In genomic region chr2:116348530-116348914, GRCm38 (mm10) we compare ENCODE assay signal across 20 mouse cellular contexts.
DNase-seq lines count a peak whose midpoint lies in the region; ATAC-seq and TF ChIP-seq lines count a peak whose summit lies in the region.
"Had no signal": no experiment of that assay in that cellular context is flagged by ENCODE, and none has a peak within 500 bp of the region (broad histone marks: within the 10 kb centered on the region; RNA-seq: fewer than 3 reads in every experiment).

No protein-coding gene starts in this region.

- H3K4me2 ChIP-seq in forebrain, embryonic 15.5 days (replicated peaks): no peak overlapping the region
- no peak overlapping the region for H3K4me2 ChIP-seq in forebrain, embryonic 12.5 days
- no peak overlapping the region for H3K4me2 ChIP-seq in limb, embryonic 14.5 days (replicated peaks; ENCODE audit: low read depth, low read length, severe bottlenecking)
- no peak overlapping the region for H3K4me2 ChIP-seq in forebrain, embryonic 16.5 days (ENCODE audit: low read length)
- no peak overlapping the region for H3K4me2 ChIP-seq in kidney, embryonic 15.5 days
- H3K4me2 ChIP-seq: hindbrain, embryonic 15.5 days; liver, embryonic 11.5 days; midbrain, embryonic 13.5 days had no signal

- peak; percentile 39 for DNase-seq in limb, embryonic 14.5 days (ENCODE audit: low spot score)
- no peak for DNase-seq in limb, embryonic 10.5 days (ENCODE audit: low spot score)
- DNase-seq in NIH3T3 (ENCODE audit: low read depth): peak; percentile 54
- DNase-seq: adrenal gland, postnatal 10 days; cerebellum, adult 9-10 months; gastrocnemius, postnatal 25 days; lung, adult 2 months; thymus, adult 2 months had no signal

- WGBS in forebrain, embryonic 15.5 days: 75% methylated on average over 1 of the region's 1 CpGs
- WGBS in forebrain, embryonic 12.5 days: 62% methylated on average over 1 of the region's 1 CpGs
- WGBS in limb, embryonic 14.5 days: 65% methylated on average over 1 of the region's 1 CpGs
- 74% methylated on average over 1 of the region's 1 CpGs for WGBS in limb, embryonic 10.5 days
- WGBS in forebrain, embryonic 16.5 days: 54% methylated on average over 1 of the region's 1 CpGs
- WGBS in kidney, embryonic 15.5 days: 69% methylated on average over 1 of the region's 1 CpGs

- H3K27me3 ChIP-seq in forebrain, embryonic 15.5 days: no peaks in the 10 kb centered on the region
- H3K27me3 ChIP-seq in forebrain, embryonic 12.5 days: no peaks in the 10 kb centered on the region
- H3K27me3 ChIP-seq in limb, embryonic 14.5 days (ENCODE audit: control insufficient read depth, insufficient read depth, low read length): no peaks in the 10 kb centered on the region
- H3K27me3 ChIP-seq in limb, embryonic 10.5 days (ENCODE audit: low read depth, poor library complexity, severe bottlenecking): no peaks in the 10 kb centered on the region
- no peaks in the 10 kb centered on the region for H3K27me3 ChIP-seq in forebrain, embryonic 16.5 days (replicated peaks; ENCODE audit: control insufficient read depth, insufficient read depth, low read length)
- H3K27me3 ChIP-seq in kidney, embryonic 15.5 days: no peaks in the 10 kb centered on the region
- H3K27me3 ChIP-seq: hindbrain, embryonic 15.5 days; midbrain, embryonic 13.5 days had no signal

- no peaks in the 10 kb centered on the region for H3K36me3 ChIP-seq in forebrain, embryonic 15.5 days
- no peaks in the 10 kb centered on the region for H3K36me3 ChIP-seq in forebrain, embryonic 12.5 days (replicated peaks)
- H3K36me3 ChIP-seq in limb, embryonic 14.5 days (ENCODE audit: control insufficient read depth, insufficient read depth, low read length): no peaks in the 10 kb centered on the region
- H3K36me3 ChIP-seq in limb, embryonic 10.5 days: no peaks in the 10 kb centered on the region
- H3K36me3 ChIP-seq in forebrain, embryonic 16.5 days (ENCODE audit: control insufficient read depth, insufficient read depth): no peaks in the 10 kb centered on the region
- H3K36me3 ChIP-seq in kidney, embryonic 15.5 days: no peaks in the 10 kb centered on the region
- H3K36me3 ChIP-seq: G1E; hindbrain, embryonic 15.5 days; midbrain, embryonic 13.5 days had no signal

- TF ChIP-seq POLR2A in limb, embryonic 14.5 days (IDR thresholded peaks at IDR 0.05; ENCODE audit: borderline replicate concordance, extremely low read depth, insufficient read depth, insufficient read length): no peak

- peak; percentile 72 for ATAC-seq in forebrain, embryonic 15.5 days (replicated peaks)
- ATAC-seq in forebrain, embryonic 12.5 days (ENCODE audit: low FRiP score): no peak
- no peak for ATAC-seq in limb, embryonic 14.5 days (ENCODE audit: low FRiP score, low read depth)
- peak; percentile 55 for ATAC-seq in forebrain, embryonic 16.5 days
- ATAC-seq in kidney, embryonic 15.5 days (replicated peaks; ENCODE audit: low FRiP score): no peak
- ATAC-seq: CD4-positive, CD25-positive, alpha-beta regulatory T cell, adult 4 months; intestine, postnatal 0 days; midbrain, embryonic 13.5 days had no signal

- H3K4me1 ChIP-seq in forebrain, embryonic 15.5 days: peaks cover 6% of the 10 kb centered on the region; the same call in 1 of the 2 replicates
- H3K4me1 ChIP-seq in forebrain, embryonic 12.5 days: peaks cover 9% of the 10 kb centered on the region
- H3K4me1 ChIP-seq in limb, embryonic 14.5 days (ENCODE audit: control insufficient read depth, insufficient read depth, low read length): no peaks in the 10 kb centered on the region
- H3K4me1 ChIP-seq in limb, embryonic 10.5 days: no peaks in the 10 kb centered on the region
- no peaks in the 10 kb centered on the region; the same call in 1 of the 2 replicates for H3K4me1 ChIP-seq in forebrain, embryonic 16.5 days (replicated peaks; ENCODE audit: control insufficient read depth, insufficient read depth, low read length)
- H3K4me1 ChIP-seq in kidney, embryonic 15.5 days: no peaks in the 10 kb centered on the region
- H3K4me1 ChIP-seq: hindbrain, embryonic 15.5 days had no signal

- H3K9ac ChIP-seq in forebrain, embryonic 15.5 days (replicated peaks): no peak overlapping the region
- H3K9ac ChIP-seq in forebrain, embryonic 12.5 days: no peak overlapping the region
- H3K9ac ChIP-seq in limb, embryonic 14.5 days (ENCODE audit: low read depth, low read length, severe bottlenecking): no peak overlapping the region
- H3K9ac ChIP-seq in forebrain, embryonic 16.5 days (replicated peaks; ENCODE audit: low read depth, low read length): no peak overlapping the region
- no peak overlapping the region for H3K9ac ChIP-seq in kidney, embryonic 15.5 days
- H3K9ac ChIP-seq: hindbrain, embryonic 15.5 days; midbrain, embryonic 13.5 days had no signal

- no peak overlapping the region for H3K4me3 ChIP-seq in forebrain, embryonic 15.5 days
- no peak overlapping the region for H3K4me3 ChIP-seq in forebrain, embryonic 12.5 days (replicated peaks)
- H3K4me3 ChIP-seq in limb, embryonic 14.5 days (replicated peaks; ENCODE audit: low read length): no peak overlapping the region
- no peak overlapping the region for H3K4me3 ChIP-seq in limb, embryonic 10.5 days
- H3K4me3 ChIP-seq in forebrain, embryonic 16.5 days (replicated peaks; ENCODE audit: low read length): no peak overlapping the region
- no peak overlapping the region for H3K4me3 ChIP-seq in kidney, embryonic 15.5 days (replicated peaks)
- H3K4me3 ChIP-seq: hindbrain, embryonic 15.5 days; midbrain, embryonic 13.5 days had no signal

- H3K9me3 ChIP-seq in forebrain, embryonic 15.5 days: no peaks in the 10 kb centered on the region
- H3K9me3 ChIP-seq in forebrain, embryonic 12.5 days: no peaks in the 10 kb centered on the region
- no peaks in the 10 kb centered on the region for H3K9me3 ChIP-seq in limb, embryonic 14.5 days (ENCODE audit: control insufficient read depth, low read length)
- no peaks in the 10 kb centered on the region for H3K9me3 ChIP-seq in limb, embryonic 10.5 days (replicated peaks)
- H3K9me3 ChIP-seq in forebrain, embryonic 16.5 days (ENCODE audit: control insufficient read depth, low read length): no peaks in the 10 kb centered on the region
- H3K9me3 ChIP-seq in kidney, embryonic 15.5 days (replicated peaks): no peaks in the 10 kb centered on the region
- H3K9me3 ChIP-seq: hindbrain, embryonic 15.5 days; midbrain, embryonic 13.5 days had no signal

- H3K27ac ChIP-seq in forebrain, embryonic 15.5 days (replicated peaks): no peak overlapping the region
- H3K27ac ChIP-seq in forebrain, embryonic 12.5 days: no peak overlapping the region
- H3K27ac ChIP-seq in limb, embryonic 14.5 days (replicated peaks; ENCODE audit: low read depth, low read length): no peak overlapping the region
- no peak overlapping the region for H3K27ac ChIP-seq in limb, embryonic 10.5 days
- H3K27ac ChIP-seq in forebrain, embryonic 16.5 days (ENCODE audit: low read length): no peak overlapping the region
- H3K27ac ChIP-seq in kidney, embryonic 15.5 days: no peak overlapping the region
- H3K27ac ChIP-seq: hindbrain, embryonic 15.5 days; kidney, postnatal 0 days; macrophage; midbrain, embryonic 13.5 days had no signal

Comparison
In these comparisons a context has a peak if more than half of its experiments do, and no peak if none do; other contexts are left out.
1. ATAC-seq: peak in forebrain, embryonic 15.5 days (single experiment) and forebrain, embryonic 16.5 days (single experiment); none in forebrain, embryonic 12.5 days (single experiment), limb, embryonic 14.5 days (single experiment) and kidney, embryonic 15.5 days (single experiment).